Mouse (Mus musculus) liver, adult 2 months (tissue): ENCODE measurements at regions not wholly inside any gene's neighbourhood (a gene's known extent, or its start where the extent isn't known, plus 50 kb on each side); places are given as distances from the start of the nearest gene placed in this dataset.

Experiments used
- CTCF ChIP-seq: fragments of 200-500 bp; IDR thresholded peaks from 2 replicates; pipeline ENCODE4 v1.5.1; 2011; ENCODE audit warnings: low read depth, low read length, control low read depth
- POLR2A ChIP-seq: fragments of 200-500 bp; IDR thresholded peaks from 2 replicates; pipeline ENCODE4 v1.6.1; 2011; ENCODE audit warnings: low read length, control low read depth; ENCODE audit not compliant: insufficient read depth; ENCODE audit errors: extremely low read depth

- TF ChIP-seq POLR2A = no peak
- no peak for TF ChIP-seq CTCF
These were observed 79.0 kb upstream of the Tram1l1 start for GRCm38 (mm10) chr3:124241734-124242006.
